8 mouse cellular contexts compared by ENCODE assay signal in genomic region chr6:131292991-131293788, GRCm38 (mm10). TPM values are rescaled to one million over a fixed set of nuclear protein-coding genes. Genes with fewer than 3 reads are reported as not detected.
DNase-seq lines count a peak whose midpoint lies in the region; ATAC-seq and TF ChIP-seq lines count a peak whose summit lies in the region.

TSS of gene Magohb (minus strand) at chr6:131293244.

- H3K4me3 ChIP-seq in heart, embryonic 14.5 days (ENCODE audit: control insufficient read depth in 1 of 2, insufficient read depth in 1 of 2, low read depth in 1 of 2, low read length in 2 of 2) = peak within 1 kb of the TSS; percentile 70 to 91
- peak within 1 kb of the TSS; percentile 74 for H3K4me3 ChIP-seq in liver, embryonic 11.5 days (ENCODE audit: low read depth, low read length)
- peak within 1 kb of the TSS; percentile 89 for H3K4me3 ChIP-seq in myocyte

- H3K4me2 ChIP-seq in heart, embryonic 14.5 days (ENCODE audit: low read length) = peak within 1 kb of the TSS; percentile 77
- peak within 1 kb of the TSS; percentile 80 for H3K4me2 ChIP-seq in liver, embryonic 11.5 days
- peak within 1 kb of the TSS; percentile 89 for H3K4me2 ChIP-seq in myocyte (ENCODE audit: low read depth)

- no peaks in the 10 kb centered on the region for H3K27me3 ChIP-seq in heart, embryonic 14.5 days (ENCODE audit: control insufficient read depth, insufficient read depth, low read length)
- no peaks in the 10 kb centered on the region for H3K27me3 ChIP-seq in liver, embryonic 11.5 days (replicated peaks; ENCODE audit: control insufficient read depth, insufficient read depth, low read length)
- no peaks in the 10 kb centered on the region for H3K27me3 ChIP-seq in myocyte (ENCODE audit: control insufficient read depth, insufficient read depth, insufficient read length)

- peak; percentile 69; the same call in 1 of the 2 replicates for ATAC-seq in heart, embryonic 14.5 days (ENCODE audit: insufficient number of reproducible peaks, insufficient read depth, low FRiP score, low read depth)
- peak; percentile 75 for ATAC-seq in liver, embryonic 11.5 days (replicated peaks; ENCODE audit: low FRiP score)

- peak within 1 kb of the TSS; percentile 38 for H3ac ChIP-seq in myocyte (ENCODE audit: control insufficient read depth, insufficient read length)

- H3K4me1 ChIP-seq in heart, embryonic 14.5 days (ENCODE audit: control insufficient read depth in 2 of 2, insufficient read depth in 2 of 2, low read length in 2 of 2) = peaks cover 0 to 6% of the 10 kb centered on the region in 2 experiments; a peak in 2 of 4 replicates
- peaks cover 6% of the 10 kb centered on the region for H3K4me1 ChIP-seq in liver, embryonic 11.5 days (replicated peaks; ENCODE audit: control insufficient read depth, insufficient read depth, low read length)

- peaks cover 19% of the 10 kb centered on the region for H3K79me2 ChIP-seq in myocyte (ENCODE audit: control insufficient read depth, insufficient read depth)

- H3K36me3 ChIP-seq in heart, embryonic 14.5 days (ENCODE audit: control insufficient read depth, insufficient read depth, low read length) = peaks cover 8% of the 10 kb centered on the region
- peaks cover 3% of the 10 kb centered on the region; the same call in 1 of the 2 replicates for H3K36me3 ChIP-seq in liver, embryonic 11.5 days (ENCODE audit: control insufficient read depth, insufficient read depth, low read length)
- no peaks in the 10 kb centered on the region for H3K36me3 ChIP-seq in myocyte (ENCODE audit: control insufficient read depth, insufficient read depth)

- H3K9ac ChIP-seq in heart, embryonic 14.5 days (ENCODE audit: low read length) = peak within 1 kb of the TSS; percentile 83
- H3K9ac ChIP-seq in liver, embryonic 11.5 days (ENCODE audit: low read depth, low read length) = peak within 1 kb of the TSS; percentile 75

- peak; percentile 93 for DNase-seq in CD4-positive, CD25-positive, alpha-beta regulatory T cell, adult 2 months (ENCODE audit: low read depth, low spot score)
- DNase-seq in c-Kit-negative CD71-positive TER-119-positive erythroid progenitor cells, embryonic 14.5 days (ENCODE audit: low read depth, low spot score) = peak; percentile 72
- DNase-seq in fibroblast of lung, adult 2 months (ENCODE audit: low read depth) = peak; percentile 34
- DNase-seq in kidney, postnatal 10 days = peak; percentile 93
- DNase-seq in liver, embryonic 11.5 days (ENCODE audit: low spot score) = peak; percentile 85
- DNase-seq in spleen, postnatal 4 days (ENCODE audit: low spot score in 2 of 2) = peak; percentile 86 to 96

- no peaks in the 10 kb centered on the region for H3K9me3 ChIP-seq in heart, embryonic 14.5 days (ENCODE audit: control insufficient read depth, low read length)
- no peaks in the 10 kb centered on the region for H3K9me3 ChIP-seq in liver, embryonic 11.5 days (ENCODE audit: control insufficient read depth, low read length)

- TF ChIP-seq POLR2A in myocyte (IDR thresholded peaks at IDR 0.05; ENCODE audit: insufficient read length, low read depth) = peak; percentile 38

- WGBS in heart, embryonic 14.5 days = 2% methylated on average over 51 of the region's 51 CpGs
- 4% methylated on average over 47 of the region's 51 CpGs for WGBS in liver, embryonic 11.5 days

- H3K27ac ChIP-seq in heart, embryonic 14.5 days (replicated peaks in 1 of 2; ENCODE audit: control insufficient read depth in 1 of 2, insufficient read depth in 1 of 2, low read depth in 2 of 2, low read length in 2 of 2) = peak within 1 kb of the TSS; percentile 56 to 63; a peak in 3 of 4 replicates
- H3K27ac ChIP-seq in liver, embryonic 11.5 days (ENCODE audit: low read depth, low read length) = peak within 1 kb of the TSS; percentile 8; the same call in 1 of the 2 replicates

TF ChIP-seq in myocyte, 11 proteins besides CTCF, POLR2A, EP300 and RAD21:
- TF ChIP-seq SRF (IDR thresholded peaks at IDR 0.05; ENCODE audit: control insufficient read depth, insufficient read length, low read depth) (peak; percentile 89), POLR2AphosphoS2 (IDR thresholded peaks at IDR 0.05; ENCODE audit: insufficient read length, low read depth) (peak; percentile 26), TCF12 (IDR thresholded peaks at IDR 0.05; ENCODE audit: insufficient read depth, poor library complexity, severe bottlenecking) (no peak), USF1 (IDR thresholded peaks at IDR 0.05; ENCODE audit: low read depth) (no peak)

RNA-seq across cellular contexts. Expression of gene Magohb, which starts in this region (rescaled TPM):
- polyA plus RNA-seq in heart, embryonic 14.5 days (2014; fragmentation: Nextera tagmentation; extraction: Ambion mirVana) = 41.7 and 44.8 TPM in 2 replicates
- 59.9 and 63.6 TPM in 2 replicates for polyA plus RNA-seq in liver, embryonic 11.5 days (2014; fragmentation: Nextera tagmentation; extraction: Ambion mirVana)
- polyA plus RNA-seq in myocyte (2012; fragmentation: generic; extraction: Trizol) = 22.0 TPM

Comparison
In these comparisons a context has a peak if more than half of its experiments do, and no peak if none do; other contexts are left out.
1. Peak in every context shown above with its lines: DNase-seq, ATAC-seq, H3K4me3 ChIP-seq and H3K27ac ChIP-seq.
2. DNase-seq: peak in every context shown above with its lines; median percentile 93 in CD4-positive, CD25-positive, alpha-beta regulatory T cell, adult 2 months; 93 in kidney, postnatal 10 days; 91 in spleen, postnatal 4 days; 85 in liver, embryonic 11.5 days; 72 in c-Kit-negative CD71-positive TER-119-positive erythroid progenitor cells, embryonic 14.5 days; 34 in fibroblast of lung, adult 2 months.